Mouse (Mus musculus) embryonic fibroblast, embryonic 13.5 days (primary cell): Measurements from ENCODE around the gene Ccdc190.

ENCODE experiments used
- CTCF ChIP-seq: IDR thresholded peaks from 2 replicates; pipeline ENCODE4 v1.5.1; 2011; ENCODE audit warnings: mild to moderate bottlenecking, control low read depth, low read length, moderate library complexity, borderline replicate concordance; ENCODE audit not compliant: insufficient read depth
- POLR2A ChIP-seq: IDR thresholded peaks from 2 replicates; pipeline ENCODE4 v1.6.1; 2011; ENCODE audit warnings: low read depth, mild to moderate bottlenecking, control low read depth, low read length, moderate library complexity

GRCm38 (mm10) chr1:169900771-169901336, 27.6 kb upstream of the Ccdc190 start:
- no peak for TF ChIP-seq CTCF
- no peak for TF ChIP-seq POLR2A
